Mouse (Mus musculus) testis, postnatal 10 days (tissue): ENCODE data around the gene Ppm1m.
A peak's percentile ranks its signal among the peaks of the same experiment; 100 is the strongest.

ENCODE experiments used
- DNase-seq: peaks from one replicate; pipeline ENCODE4 v3.0.0; 2021; ENCODE audit warnings: low spot score

Ppm1m gene

GRCm38 (mm10) chr9:106199535-106200272 is at the start of gene Ppm1m:
Gene Ppm1m, minus strand, starts transcription at chr9:106199746.
- DNase-seq = no peak

- DNase-seq = no peak
These were observed 43.4 kb upstream of the Ppm1m start for GRCm38 (mm10) chr9:106242813-106243488.

- DNase-seq = no peak
These were observed 42.1 kb upstream of the Ppm1m start for GRCm38 (mm10) chr9:106241541-106242164.

- peak; percentile 60 for DNase-seq
These were observed 38.3 kb upstream of the Ppm1m start for GRCm38 (mm10) chr9:106237878-106238277.

- no peak for DNase-seq
These were observed 37.9 kb upstream of the Ppm1m start for GRCm38 (mm10) chr9:106237401-106237800.

GRCm38 (mm10) chr9:106236818-106237211 is 37.3 kb upstream of the Ppm1m start:
- no peak for DNase-seq

GRCm38 (mm10) chr9:106236156-106236817 is 36.7 kb upstream of the Ppm1m start:
- no peak for DNase-seq

- DNase-seq = peak; percentile 77
These were observed 35.8 kb upstream of the Ppm1m start for GRCm38 (mm10) chr9:106235194-106235830.

- no peak for DNase-seq
These were observed 34.4 kb upstream of the Ppm1m start for GRCm38 (mm10) chr9:106233953-106234352.

GRCm38 (mm10) chr9:106232956-106233355 is 33.4 kb upstream of the Ppm1m start:
- no peak for DNase-seq

- DNase-seq = no peak
These were observed 32.3 kb upstream of the Ppm1m start for GRCm38 (mm10) chr9:106231816-106232215.

GRCm38 (mm10) chr9:106231220-106231619 is 31.7 kb upstream of the Ppm1m start:
- no peak for DNase-seq

- DNase-seq = no peak
These were observed 31.2 kb upstream of the Ppm1m start for GRCm38 (mm10) chr9:106230734-106231106.

- DNase-seq = no peak
These were observed 30.6 kb upstream of the Ppm1m start for GRCm38 (mm10) chr9:106230051-106230733.

GRCm38 (mm10) chr9:106227790-106228429 is 28.4 kb upstream of the Ppm1m start:
- DNase-seq = no peak

GRCm38 (mm10) chr9:106226151-106226682 is 26.7 kb upstream of the Ppm1m start:
- DNase-seq = no peak

GRCm38 (mm10) chr9:106225469-106226150 is 26.1 kb upstream of the Ppm1m start:
- no peak for DNase-seq

- no peak for DNase-seq
These were observed 23.4 kb upstream of the Ppm1m start for GRCm38 (mm10) chr9:106222994-106223393.

GRCm38 (mm10) chr9:106222261-106222851 is 22.8 kb upstream of the Ppm1m start, which contains the start of gene Tlr9:
Gene Tlr9, plus strand, starts transcription at chr9:106222598.
- DNase-seq = no peak
